Mouse (Mus musculus) ES-E14 (cell line): ENCODE results near the gene Chst15. TPM values are rescaled to one million over a fixed set of nuclear protein-coding genes. Genes with fewer than 3 reads are reported as not detected.

Experiments
- DNase-seq: peaks from one replicate; pipeline ENCODE4 v3.0.0-alpha.2; 2013; ENCODE audit warnings: low read depth, low spot score
- H3K27ac ChIP-seq: 2 replicates; pipeline ENCODE4 v1.5.1; 2012; ENCODE audit warnings: low read depth, mild to moderate bottlenecking, low read length, moderate library complexity, mixed read lengths; ENCODE audit not compliant: poor library complexity, insufficient read depth, severe bottlenecking
- H3K36me3 ChIP-seq: 2 replicates; pipeline ENCODE4 v1.6.1; 2012; ENCODE audit warnings: mild to moderate bottlenecking, low read length, moderate library complexity, mixed read lengths; ENCODE audit not compliant: control insufficient read depth, poor library complexity, insufficient read depth, severe bottlenecking
- H3K4me1 ChIP-seq, 2 experiments: fragments of 150-350 bp in 1 of 2; sonication (generic) in 1 of 2; 2 replicates each; pipeline ENCODE4 v1.6.1; 2012; ENCODE audit warnings: low read length in 2 of 2, mild to moderate bottlenecking in 1 of 2, mixed read lengths in 1 of 2; ENCODE audit not compliant: control insufficient read depth in 2 of 2, insufficient read depth in 2 of 2, poor library complexity in 1 of 2
- H3K4me3 ChIP-seq, 2 experiments: fragments of 150-350 bp in 1 of 2; sonication (generic) in 1 of 2; 2 replicates each; pipeline ENCODE4 v1.5.1; 2012; ENCODE audit warnings: low read length in 2 of 2, low read depth in 1 of 2, mild to moderate bottlenecking in 1 of 2, mixed read lengths in 1 of 2; ENCODE audit not compliant: insufficient read depth in 1 of 2, poor library complexity in 1 of 2, severe bottlenecking in 1 of 2
- H3K9ac ChIP-seq: 2 replicates; pipeline ENCODE4 v1.6.1; 2012; ENCODE audit warnings: low read depth, mild to moderate bottlenecking, low read length, mixed read lengths; ENCODE audit not compliant: poor library complexity, insufficient read depth, severe bottlenecking
- H3K9me3 ChIP-seq: fragments of 150-350 bp; sonication (generic); 2 replicates; pipeline ENCODE4 v1.6.1; 2012; ENCODE audit warnings: low read depth, mild to moderate bottlenecking, low read length; ENCODE audit not compliant: control insufficient read depth, insufficient read depth
- CHD2 ChIP-seq: IDR thresholded peaks from 2 replicates; pipeline ENCODE4 v1.6.1; 2014; ENCODE audit warnings: mild to moderate bottlenecking, low read depth, low read length, inconsistent platforms
- HCFC1 ChIP-seq: IDR thresholded peaks from 2 replicates; pipeline ENCODE4 v1.6.1; 2012; ENCODE audit warnings: low read length, inconsistent platforms, borderline replicate concordance; ENCODE audit not compliant: insufficient read depth
- MAFK ChIP-seq: IDR thresholded peaks from 2 replicates; pipeline ENCODE4 v1.6.1; 2014; ENCODE audit warnings: mild to moderate bottlenecking, low read depth, low read length, inconsistent platforms; ENCODE audit not compliant: insufficient read depth
- ZC3H11A ChIP-seq: IDR thresholded peaks from 2 replicates; pipeline ENCODE4 v1.6.1; 2012; ENCODE audit warnings: low read depth, mild to moderate bottlenecking, inconsistent platforms, low read length, borderline replicate concordance
- ZNF384 ChIP-seq: IDR thresholded peaks from 2 replicates; pipeline ENCODE4 v1.6.1; 2012; ENCODE audit warnings: low read depth, low read length, inconsistent platforms
- in situ Hi-C, 2 experiments: fragments of 600-800 bp; cut with MboI; formaldehyde crosslinking; loops; one replicate each; pipeline ENCODE4 v1.15.1; 2025; ENCODE audit warnings: low sequenced_read_pairs in 2 of 2, inconsistent platforms in 1 of 2; ENCODE audit not compliant: unreplicated experiment in 2 of 2
- total RNA-seq: library from RNA; depleted of rRNA; stranded (reverse); fragments of 300-350 nt; gene quantifications from 2 replicates; pipeline ENCODE4 v1.2.3, GENCODE M21; 2012

Gene Chst15
- total RNA-seq, 1 experiment = 8.4 TPM

- peak; percentile 30 for DNase-seq
- TF ChIP-seq ZNF384 = no peak
- TF ChIP-seq CHD2 = peak; percentile 50
- in situ Hi-C loops = no loop called here
- no peaks in the 10 kb centered on the region for H3K36me3 ChIP-seq
- peak overlapping the region; percentile 78 for H3K9ac ChIP-seq
- no peak overlapping the region for H3K27ac ChIP-seq
- H3K4me3 ChIP-seq = peak overlapping the region; percentile 70 to 88
- peaks cover 0 to 6% of the 10 kb centered on the region in 2 experiments; a peak in 1 of 4 replicates for H3K4me1 ChIP-seq
- no peaks in the 10 kb centered on the region for H3K9me3 ChIP-seq
Measured at GRCm38 (mm10) chr7:132315149-132316091, 1.6 kb downstream of the Chst15 start.

- in situ Hi-C loops = no loop called here
- Histone ChIP-seq H3K27ac (no peak overlapping the region), H3K9ac (no peak overlapping the region), H3K9me3 (no peaks in the 10 kb centered on the region), H3K4me3 (no peak overlapping the region), H3K36me3 (no peaks in the 10 kb centered on the region), H3K4me1 (peaks cover 0 to 2% of the 10 kb centered on the region in 2 experiments; a peak in 1 of 4 replicates)
- DNase-seq = no peak
- TF ChIP-seq CHD2 (no peak), ZC3H11A (no peak), MAFK (no peak), ZNF384 (no peak), HCFC1 (no peak)
Measured at GRCm38 (mm10) chr7:132312396-132312795, 4.6 kb downstream of the Chst15 start.

- in situ Hi-C loops = no loop called here
- Histone ChIP-seq H3K27ac (no peak overlapping the region), H3K9ac (no peak overlapping the region), H3K4me3 (no peak overlapping the region), H3K4me1 (peaks cover 0 to 2% of the 10 kb centered on the region in 2 experiments; a peak in 1 of 4 replicates), H3K36me3 (no peaks in the 10 kb centered on the region), H3K9me3 (no peaks in the 10 kb centered on the region)
- no peak for DNase-seq
- TF ChIP-seq CHD2 (no peak), HCFC1 (no peak)
Measured at GRCm38 (mm10) chr7:132308537-132309191, 8.4 kb downstream of the Chst15 start.

- DNase-seq = no peak
- H3K27ac ChIP-seq = no peak overlapping the region
- H3K9me3 ChIP-seq = no peaks in the 10 kb centered on the region
- TF ChIP-seq ZNF384 (no peak), CHD2 (no peak), ZC3H11A (no peak), MAFK (no peak), HCFC1 (no peak)
- H3K36me3 ChIP-seq = no peaks in the 10 kb centered on the region
- peaks cover 0 to 2% of the 10 kb centered on the region in 2 experiments; a peak in 1 of 4 replicates for H3K4me1 ChIP-seq
- no peak overlapping the region for H3K9ac ChIP-seq
- H3K4me3 ChIP-seq = no peak overlapping the region
- in situ Hi-C loops = no loop called here
Measured at GRCm38 (mm10) chr7:132307722-132308271, 9.2 kb downstream of the Chst15 start.
